Mouse (Mus musculus) forebrain, postnatal 0 days (tissue): ENCODE data around the gene Fgf10. TPM values are rescaled to one million over a fixed set of nuclear protein-coding genes. Genes with fewer than 3 reads are reported as not detected.

Experiments
- ATAC-seq: fragments of 200-750 bp; cut with Nextera tagmentation; 2 replicates; pipeline ENCODE4 v1.8.0; 2017; ENCODE audit warnings: mild to moderate bottlenecking, moderate library complexity
- DNase-seq: peaks from one replicate; pipeline ENCODE4 v3.0.0-alpha.2; 2015
- H3K27ac ChIP-seq: fragments of 300-500 bp; sonication (generic); 2 replicates; pipeline ENCODE4 v1.5.1; 2014; ENCODE audit warnings: low read depth, mild to moderate bottlenecking, antibody characterized with exemption, low read length, moderate library complexity, mixed read lengths
- H3K27me3 ChIP-seq: fragments of 300-500 bp; sonication (generic); 2 replicates; pipeline ENCODE4 v1.6.1; 2014; ENCODE audit warnings: mild to moderate bottlenecking, low read length, mixed read lengths; ENCODE audit not compliant: insufficient read depth
- H3K36me3 ChIP-seq: fragments of 300-500 bp; sonication (generic); 2 replicates; pipeline ENCODE4 v1.6.1; 2014; ENCODE audit warnings: mild to moderate bottlenecking, moderate library complexity; ENCODE audit not compliant: insufficient read depth
- H3K4me1 ChIP-seq: fragments of 300-500 bp; sonication (generic); 2 replicates; pipeline ENCODE4 v1.6.1; 2014; ENCODE audit warnings: antibody characterized with exemption; ENCODE audit not compliant: insufficient read depth
- H3K4me2 ChIP-seq: fragments of 300-500 bp; sonication (generic); 2 replicates; pipeline ENCODE4 v1.6.1; 2014; ENCODE audit warnings: low read depth, mild to moderate bottlenecking, moderate library complexity
- H3K4me3 ChIP-seq: fragments of 300-500 bp; sonication (generic); 2 replicates; pipeline ENCODE4 v1.5.1; 2014; ENCODE audit warnings: low read depth, low read length, mixed read lengths
- H3K9ac ChIP-seq: fragments of 300-500 bp; sonication (generic); 2 replicates; pipeline ENCODE4 v1.6.1; 2014; ENCODE audit warnings: mild to moderate bottlenecking
- H3K9me3 ChIP-seq: fragments of 300-500 bp; sonication (generic); 2 replicates; pipeline ENCODE4 v1.6.1; 2016; ENCODE audit warnings: low read length
- CTCF ChIP-seq: sonication (generic); IDR thresholded peaks from 2 replicates; pipeline ENCODE4 v1.5.1; 2016; ENCODE audit warnings: antibody characterized with exemption, control low read depth, low read depth
- WGBS: fragments of 180-500 bp; shearing (Covaris S2); extraction: QIAGEN DNeasy Blood & Tissue Kit; methylation state at CpG from one replicate; pipeline ENCODE4 v1.1.7; 2014; 5-methylcytosine and 5-hydroxymethylcytosine counted together
- polyA plus RNA-seq: library from polyadenylated mRNA; unstranded; fragments of >200 nt; fragmentation: Nextera tagmentation; extraction: Ambion mirVana; gene quantifications from 2 replicates; pipeline ENCODE4 v1.2.1, GENCODE M21; 2015
- total RNA-seq: library from RNA; depleted of rRNA; stranded (reverse); fragments of >200 nt; gene quantifications from 2 replicates; pipeline ENCODE4 v1.2.3, GENCODE M21; 2014

Gene Fgf10
- total and polyA plus RNA-seq, 2 experiments from 2014 or later: 1.3 to 2.5 TPM

GRCm38 (mm10) chr13:118828604-118829381, 159.2 kb downstream of the Fgf10 start:
- Histone ChIP-seq H3K4me2 (no peak overlapping the region), H3K27me3 (no peaks in the 10 kb centered on the region), H3K4me3 (no peak overlapping the region), H3K9ac (no peak overlapping the region), H3K4me1 (no peaks in the 10 kb centered on the region), H3K27ac (no peak overlapping the region), H3K36me3 (no peaks in the 10 kb centered on the region), H3K9me3 (no peaks in the 10 kb centered on the region)
- 90% methylated on average over 10 of the region's 10 CpGs for WGBS
- DNase-seq (no peak), ATAC-seq (no peak)
- TF ChIP-seq CTCF: no peak

GRCm38 (mm10) chr13:118834021-118834420, 164.4 kb downstream of the Fgf10 start:
- Histone ChIP-seq H3K9ac (no peak overlapping the region), H3K4me3 (no peak overlapping the region), H3K27me3 (no peaks in the 10 kb centered on the region), H3K27ac (no peak overlapping the region), H3K4me1 (no peaks in the 10 kb centered on the region), H3K4me2 (no peak overlapping the region), H3K9me3 (no peaks in the 10 kb centered on the region), H3K36me3 (no peaks in the 10 kb centered on the region)
- DNase-seq (no peak), ATAC-seq (no peak)
- TF ChIP-seq CTCF: no peak

- H3K27ac ChIP-seq: no peak overlapping the region
- no peaks in the 10 kb centered on the region for H3K36me3 ChIP-seq
- ATAC-seq (no peak), DNase-seq (peak; percentile 4)
- H3K27me3 ChIP-seq: no peaks in the 10 kb centered on the region
- H3K9ac ChIP-seq: no peak overlapping the region
- H3K9me3 ChIP-seq: no peaks in the 10 kb centered on the region
- no peaks in the 10 kb centered on the region for H3K4me1 ChIP-seq
- no peak overlapping the region for H3K4me2 ChIP-seq
- H3K4me3 ChIP-seq: no peak overlapping the region
- 53% methylated on average over 4 of the region's 4 CpGs for WGBS
- no peak for TF ChIP-seq CTCF
Measured at GRCm38 (mm10) chr13:118835078-118835477, 165.5 kb downstream of the Fgf10 start.
